Mouse (Mus musculus) MEL (cell line): ENCODE measurements at regions not wholly inside any gene's neighbourhood (a gene's known extent, or its start where the extent isn't known, plus 50 kb on each side); places are given as distances from the start of the nearest gene placed in this dataset.

Experiments
- CTCF ChIP-seq, 3 experiments: IDR thresholded peaks in 2 of 3; conservative IDR thresholded peaks in 1 of 3; 2 replicates each; pipeline ENCODE4 v1.5.1; 2011 to 2012; ENCODE audit warnings: low read length in 3 of 3, low read depth in 2 of 3, mild to moderate bottlenecking in 2 of 3, improper control_type of control experiment in 1 of 3, inconsistent platforms in 1 of 3, mixed read lengths in 1 of 3, moderate library complexity in 1 of 3; ENCODE audit not compliant: control insufficient read depth in 1 of 3, insufficient read depth in 1 of 3, poor library complexity in 1 of 3, severe bottlenecking in 1 of 3
- EP300 ChIP-seq, 2 experiments: IDR thresholded peaks; 2 replicates each; pipeline ENCODE4 v1.6.1; 2011; ENCODE audit warnings: improper control_type of control experiment in 2 of 2, low read length in 2 of 2, low read depth in 1 of 2, mild to moderate bottlenecking in 1 of 2
- GATA1 ChIP-seq: IDR thresholded peaks from 2 replicates; pipeline ENCODE4 v1.6.1; 2011; ENCODE audit warnings: low read depth, low read length, improper control_type of control experiment
- MAFK ChIP-seq: IDR thresholded peaks from 2 replicates; pipeline ENCODE4 v1.6.1; 2011; ENCODE audit warnings: low read depth, mild to moderate bottlenecking, low read length, improper control_type of control experiment, borderline replicate concordance
- POLR2A ChIP-seq, 2 experiments: IDR thresholded peaks; 2 replicates each; pipeline ENCODE4 v1.6.1; 2011 to 2012; ENCODE audit warnings: low read length in 2 of 2, mild to moderate bottlenecking in 2 of 2, control low read depth in 1 of 2, improper control_type of control experiment in 1 of 2, low read depth in 1 of 2, moderate library complexity in 1 of 2; ENCODE audit not compliant: control insufficient read depth in 1 of 2, insufficient read depth in 1 of 2, poor library complexity in 1 of 2
- TBP ChIP-seq: IDR thresholded peaks from 2 replicates; pipeline ENCODE4 v1.8.0; 2011; ENCODE audit warnings: low read depth, low read length, improper control_type of control experiment
- ZC3H11A ChIP-seq: IDR thresholded peaks from 2 replicates; pipeline ENCODE4 v1.6.1; 2012; ENCODE audit warnings: low read depth, mild to moderate bottlenecking, inconsistent platforms, low read length, improper control_type of control experiment
- ZKSCAN1 ChIP-seq: IDR thresholded peaks from 2 replicates; pipeline ENCODE4 v1.6.1; 2012; ENCODE audit warnings: low read depth, mild to moderate bottlenecking, inconsistent platforms, low read length, improper control_type of control experiment, moderate library complexity

DNA sequence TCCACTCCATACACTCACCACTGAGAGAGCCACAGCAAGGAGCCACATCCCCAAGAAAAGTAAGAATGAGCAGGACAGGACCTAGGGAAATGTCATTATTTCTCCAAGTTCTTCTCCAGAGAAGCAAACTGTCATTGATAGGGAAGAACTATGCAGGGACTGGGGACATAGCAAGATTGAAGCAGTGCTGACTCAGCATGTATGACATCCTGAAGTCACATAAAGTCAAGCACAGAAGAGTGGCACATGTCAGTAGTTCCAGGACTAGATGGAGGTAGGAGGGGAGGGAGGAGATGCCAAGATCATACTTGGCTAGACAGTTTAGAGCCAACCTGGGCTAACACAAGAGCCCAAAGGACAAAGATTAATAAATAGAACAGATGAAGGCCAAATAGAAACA lies 503.4 kb upstream of the Intu start:
- TF ChIP-seq CTCF (IDR thresholded peaks at IDR 0.05 in 2 of 3, conservative IDR thresholded peaks at IDR 0.05 in 1 of 3; ENCODE audit: control insufficient read depth in 1 of 3, insufficient read depth in 1 of 3, low read depth in 2 of 3, low read length in 3 of 3, poor library complexity in 1 of 3, severe bottlenecking in 1 of 3) (no peak), TBP (no peak), GATA1 (no peak), ZKSCAN1 (no peak), EP300 (IDR thresholded peaks at IDR 0.05; ENCODE audit: low read depth in 1 of 2, low read length in 2 of 2) (no peak), MAFK (no peak), ZC3H11A (no peak), POLR2A (IDR thresholded peaks at IDR 0.05; ENCODE audit: control insufficient read depth in 1 of 2, insufficient read depth in 1 of 2, low read depth in 1 of 2, low read length in 2 of 2, poor library complexity in 1 of 2) (no peak)
